Mouse (Mus musculus) embryonic facial prominence, embryonic 13.5 days (tissue): ENCODE results near the gene Prim2. TPM values are rescaled to one million over a fixed set of nuclear protein-coding genes. Genes with fewer than 3 reads are reported as not detected.
A peak's percentile ranks its signal among the peaks of the same experiment; 100 is the strongest.

Experiments
- ATAC-seq: fragments of 200-750 bp; cut with Nextera tagmentation; 2 replicates; pipeline ENCODE4 v1.8.0; 2017; ENCODE audit warnings: low read depth; ENCODE audit not compliant: insufficient number of reproducible peaks, insufficient read depth, low FRiP score, low TSS enrichment
- H3K27ac ChIP-seq: fragments of 300-500 bp; sonication (generic); 2 replicates; pipeline ENCODE4 v1.5.1; 2015; ENCODE audit warnings: moderate library complexity, mild to moderate bottlenecking, inconsistent platforms
- H3K27me3 ChIP-seq: fragments of 300-500 bp; sonication (generic); 2 replicates; pipeline ENCODE4 v1.6.1; 2015; ENCODE audit warnings: mild to moderate bottlenecking, inconsistent platforms
- H3K36me3 ChIP-seq: fragments of 300-500 bp; sonication (generic); 2 replicates; pipeline ENCODE4 v1.6.1; 2015; ENCODE audit warnings: mild to moderate bottlenecking, inconsistent platforms
- H3K4me1 ChIP-seq: fragments of 300-500 bp; sonication (generic); 2 replicates; pipeline ENCODE4 v1.6.1; 2015; ENCODE audit warnings: inconsistent platforms
- H3K4me2 ChIP-seq: fragments of 300-500 bp; sonication (generic); 2 replicates; pipeline ENCODE4 v1.6.1; 2015; ENCODE audit warnings: moderate library complexity, mild to moderate bottlenecking, inconsistent platforms
- H3K4me3 ChIP-seq: fragments of 300-500 bp; sonication (generic); 2 replicates; pipeline ENCODE4 v1.5.1; 2015; ENCODE audit warnings: mild to moderate bottlenecking, inconsistent platforms
- H3K9ac ChIP-seq: fragments of 300-500 bp; sonication (generic); 2 replicates; pipeline ENCODE4 v1.6.1; 2015; ENCODE audit warnings: mild to moderate bottlenecking, inconsistent platforms
- H3K9me3 ChIP-seq: fragments of 300-500 bp; sonication (generic); 2 replicates; pipeline ENCODE4 v1.6.1; 2016; ENCODE audit warnings: inconsistent platforms
- WGBS: fragments of 180-500 bp; shearing (Covaris S2); methylation state at CpG from one replicate; pipeline ENCODE4 v1.1.7; 2015; ENCODE audit warnings: mixed read lengths; 5-methylcytosine and 5-hydroxymethylcytosine counted together
- polyA plus RNA-seq: library from polyadenylated mRNA; unstranded; fragments of >200 nt; fragmentation: Nextera tagmentation; extraction: Ambion mirVana; gene quantifications from 2 replicates; pipeline ENCODE4 v1.2.1, GENCODE M21; 2015

Prim2 gene
- polyA plus RNA-seq, 1 experiment from 2014 or later = 44.6 TPM

DNA sequence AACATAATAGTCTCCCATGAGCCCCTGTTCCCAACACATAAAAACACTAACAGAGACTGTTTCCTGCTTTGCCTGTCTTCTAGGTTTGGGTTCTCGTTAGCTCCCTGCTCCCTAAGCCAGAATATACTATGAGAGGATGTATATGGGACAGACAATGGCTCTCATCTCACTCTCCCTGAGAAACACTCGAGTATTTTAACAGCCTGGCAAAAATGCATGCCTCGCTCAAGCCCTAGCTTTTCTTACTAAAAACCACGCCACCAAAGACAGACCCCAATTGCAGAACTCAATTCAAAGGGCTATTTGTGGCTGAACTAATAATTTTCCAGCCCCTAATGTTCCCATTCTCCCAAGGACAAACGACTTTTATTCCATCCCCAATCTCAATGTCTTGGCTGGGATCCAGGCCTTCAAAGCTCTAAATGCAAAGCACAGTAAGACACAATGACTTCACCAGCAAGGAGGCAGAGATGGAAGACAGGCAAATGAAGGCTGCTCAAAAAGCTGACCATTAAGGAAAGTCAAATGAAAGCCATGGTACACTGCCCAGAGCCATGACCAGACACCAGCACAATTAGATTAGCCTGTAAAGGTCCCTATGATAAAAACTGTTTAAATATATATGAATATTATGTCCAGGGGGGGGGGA is 70.5 kb downstream of the Prim2 start:
- Histone ChIP-seq H3K9me3 (peaks cover 3% of the 10 kb centered on the region; the same call in 1 of the 2 replicates), H3K36me3 (peaks cover 6% of the 10 kb centered on the region; the same call in 1 of the 2 replicates), H3K4me2 (no peak overlapping the region), H3K9ac (no peak overlapping the region), H3K27me3 (no peaks in the 10 kb centered on the region), H3K4me3 (no peak overlapping the region), H3K27ac (no peak overlapping the region), H3K4me1 (peaks cover 12% of the 10 kb centered on the region; the same call in 1 of the 2 replicates)
- 83% methylated on average over 5 of the region's 5 CpGs for WGBS
- no peak for ATAC-seq

DNA sequence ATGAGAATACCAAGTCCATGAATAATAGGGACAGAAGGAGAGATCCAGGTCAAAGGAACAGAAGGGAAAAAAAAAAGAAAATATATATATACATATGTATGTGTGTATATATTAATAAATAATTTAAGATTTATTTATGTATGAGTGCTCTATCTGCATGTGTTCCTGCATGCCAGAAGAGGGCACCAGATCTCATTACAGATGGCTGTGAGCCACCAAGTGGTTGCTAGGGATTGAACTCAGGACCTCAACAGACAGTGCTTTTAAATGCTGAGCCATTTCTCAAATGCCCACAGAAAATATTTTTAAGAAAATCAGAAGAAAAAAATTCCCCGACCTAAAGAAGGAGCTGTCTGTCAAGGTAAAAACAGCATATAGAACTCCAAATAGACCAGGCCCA is 72.6 kb downstream of the Prim2 start:
- no peak overlapping the region for H3K27ac ChIP-seq
- no peak for ATAC-seq
- peaks cover 12% of the 10 kb centered on the region; the same call in 1 of the 2 replicates for H3K4me1 ChIP-seq
- no peak overlapping the region for H3K4me2 ChIP-seq
- no peak overlapping the region for H3K9ac ChIP-seq
- H3K4me3 ChIP-seq = no peak overlapping the region
- no peaks in the 10 kb centered on the region for H3K27me3 ChIP-seq
- peaks cover 3% of the 10 kb centered on the region; the same call in 1 of the 2 replicates for H3K9me3 ChIP-seq
- peaks cover 6% of the 10 kb centered on the region; the same call in 1 of the 2 replicates for H3K36me3 ChIP-seq
- WGBS = 86% methylated on average over 1 of the region's 1 CpGs

DNA sequence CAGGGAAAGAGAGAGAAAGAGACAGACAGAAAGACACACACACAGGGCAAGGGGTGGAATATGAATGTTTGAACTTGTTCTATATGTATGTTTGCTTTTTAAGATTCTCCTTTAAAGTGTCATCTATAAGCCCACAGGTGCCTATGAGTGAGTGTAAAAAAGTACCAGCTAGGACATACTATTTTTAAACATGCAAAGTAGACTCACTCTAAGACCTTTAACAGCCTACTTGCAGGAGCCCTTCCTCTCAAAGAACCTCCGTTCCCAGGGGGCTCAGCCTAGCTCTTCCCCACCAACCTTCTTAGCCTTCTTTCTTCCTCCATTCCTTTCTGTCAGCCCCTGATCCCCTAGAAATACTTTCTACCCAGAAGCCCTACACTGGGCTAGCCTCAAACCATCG is 73.7 kb downstream of the Prim2 start:
- Histone ChIP-seq H3K27ac (no peak overlapping the region; the same call in 1 of the 2 replicates), H3K4me3 (no peak overlapping the region), H3K4me2 (no peak overlapping the region), H3K27me3 (no peaks in the 10 kb centered on the region), H3K36me3 (peaks cover 6% of the 10 kb centered on the region; the same call in 1 of the 2 replicates), H3K9me3 (peaks cover 3% of the 10 kb centered on the region; the same call in 1 of the 2 replicates), H3K9ac (no peak overlapping the region), H3K4me1 (peaks cover 12% of the 10 kb centered on the region; the same call in 1 of the 2 replicates)
- WGBS = 85% methylated on average over 2 of the region's 2 CpGs
- ATAC-seq = no peak

DNA sequence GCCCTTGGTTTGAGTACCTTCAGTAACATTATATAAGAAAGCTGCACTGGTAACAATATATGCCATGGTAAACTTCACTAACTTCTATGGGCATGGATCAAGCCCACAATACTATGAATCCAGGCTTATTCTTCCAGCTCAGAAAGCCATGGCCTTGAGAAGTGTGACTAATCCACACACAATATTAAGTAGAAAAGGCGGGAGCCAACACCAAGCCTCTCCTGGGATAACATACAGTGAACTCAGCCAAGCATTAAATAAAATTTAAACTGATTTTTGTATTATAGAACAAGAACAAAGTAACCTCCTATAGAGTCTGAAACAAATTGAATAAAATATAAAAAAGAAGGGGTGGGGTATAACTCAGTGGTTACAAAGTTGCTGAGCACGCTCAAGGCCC is 74.6 kb downstream of the Prim2 start:
- Histone ChIP-seq H3K27me3 (no peaks in the 10 kb centered on the region), H3K9me3 (peaks cover 3% of the 10 kb centered on the region; the same call in 1 of the 2 replicates), H3K36me3 (peaks cover 6% of the 10 kb centered on the region; the same call in 1 of the 2 replicates), H3K4me1 (peaks cover 12% of the 10 kb centered on the region; the same call in 1 of the 2 replicates), H3K27ac (no peak overlapping the region), H3K9ac (no peak overlapping the region), H3K4me2 (no peak overlapping the region), H3K4me3 (no peak overlapping the region)
- ATAC-seq = peak; percentile 56; the same call in 1 of the 2 replicates
- 58% methylated on average over 2 of the region's 2 CpGs for WGBS

DNA sequence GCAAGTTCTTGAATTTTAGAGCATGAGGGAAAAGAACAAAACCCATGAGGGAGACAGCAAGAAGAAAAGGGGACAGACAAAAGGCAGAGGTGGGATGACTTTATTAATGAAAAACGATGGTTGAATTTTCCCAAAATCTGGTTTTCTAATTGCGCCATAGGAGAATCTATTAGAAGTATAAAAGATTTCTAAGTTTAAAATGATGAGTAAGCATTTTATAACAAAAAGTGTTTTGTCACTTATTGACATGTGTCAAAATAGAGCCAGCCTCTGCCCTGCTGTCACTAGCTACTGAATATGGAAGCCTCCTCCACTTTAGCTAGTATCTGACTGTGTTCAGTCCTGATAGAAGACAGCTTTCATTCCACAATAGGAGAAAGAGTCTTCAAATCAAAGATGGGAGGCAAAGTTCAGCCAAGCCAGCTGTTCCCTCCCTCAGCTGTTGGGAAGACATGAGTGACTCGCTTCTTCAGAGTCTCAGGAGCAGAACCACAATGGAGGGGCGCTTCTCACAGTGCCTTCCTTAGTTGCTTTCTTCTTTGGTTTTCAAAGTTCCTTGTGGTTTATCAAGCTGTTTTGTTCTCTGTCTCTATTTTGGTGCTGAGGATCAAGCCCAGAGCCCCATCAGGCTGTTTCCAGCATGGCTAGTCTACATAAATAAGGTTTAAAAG is 75.7 kb downstream of the Prim2 start:
- Histone ChIP-seq H3K9me3 (peaks cover 3% of the 10 kb centered on the region; the same call in 1 of the 2 replicates), H3K36me3 (peaks cover 6% of the 10 kb centered on the region; the same call in 1 of the 2 replicates)

DNA sequence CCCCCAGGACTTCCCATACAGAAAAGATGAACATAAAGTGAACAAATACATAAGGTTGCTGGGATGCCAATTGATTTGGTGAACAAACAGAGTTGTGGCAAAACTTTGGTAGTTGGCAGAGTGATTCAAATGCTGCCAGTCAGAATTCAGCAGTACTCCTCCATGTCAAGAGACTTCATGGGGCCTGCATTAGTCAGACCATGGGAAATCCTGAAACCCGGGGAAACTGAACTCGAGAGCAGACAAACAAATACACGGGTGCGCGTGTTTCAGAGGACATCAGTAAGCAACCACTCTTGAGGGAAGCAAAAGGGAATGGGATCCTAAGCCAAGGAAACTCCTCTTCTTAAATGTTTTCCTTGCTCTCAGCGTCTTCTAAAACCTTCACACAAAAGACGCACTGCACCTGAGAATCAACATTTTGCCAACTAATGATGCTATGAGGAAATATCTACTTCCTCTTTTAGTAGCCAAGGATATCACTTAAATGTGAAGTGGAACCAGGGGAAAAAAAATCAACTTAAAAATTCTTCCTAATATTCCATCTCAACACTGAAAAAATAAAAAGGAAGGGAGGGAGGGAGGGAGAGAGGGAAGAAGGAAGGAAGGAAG is 77.5 kb downstream of the Prim2 start:
- 92% methylated on average over 7 of the region's 7 CpGs for WGBS
- Histone ChIP-seq H3K27ac (no peak overlapping the region), H3K27me3 (no peaks in the 10 kb centered on the region), H3K9ac (no peak overlapping the region), H3K4me1 (peaks cover 16% of the 10 kb centered on the region; the same call in 1 of the 2 replicates), H3K4me2 (no peak overlapping the region), H3K9me3 (no peaks in the 10 kb centered on the region), H3K4me3 (no peak overlapping the region), H3K36me3 (no peaks in the 10 kb centered on the region)
- no peak for ATAC-seq

More for the DNA sequence above, 75.7 kb downstream of the Prim2 start:
- Histone ChIP-seq H3K4me1 (peaks cover 16% of the 10 kb centered on the region; the same call in 1 of the 2 replicates), H3K4me2 (no peak overlapping the region), H3K27me3 (no peaks in the 10 kb centered on the region), H3K4me3 (no peak overlapping the region), H3K27ac (no peak overlapping the region), H3K9ac (no peak overlapping the region)
- WGBS = 93% methylated on average over 4 of the region's 4 CpGs
- no peak for ATAC-seq

DNA sequence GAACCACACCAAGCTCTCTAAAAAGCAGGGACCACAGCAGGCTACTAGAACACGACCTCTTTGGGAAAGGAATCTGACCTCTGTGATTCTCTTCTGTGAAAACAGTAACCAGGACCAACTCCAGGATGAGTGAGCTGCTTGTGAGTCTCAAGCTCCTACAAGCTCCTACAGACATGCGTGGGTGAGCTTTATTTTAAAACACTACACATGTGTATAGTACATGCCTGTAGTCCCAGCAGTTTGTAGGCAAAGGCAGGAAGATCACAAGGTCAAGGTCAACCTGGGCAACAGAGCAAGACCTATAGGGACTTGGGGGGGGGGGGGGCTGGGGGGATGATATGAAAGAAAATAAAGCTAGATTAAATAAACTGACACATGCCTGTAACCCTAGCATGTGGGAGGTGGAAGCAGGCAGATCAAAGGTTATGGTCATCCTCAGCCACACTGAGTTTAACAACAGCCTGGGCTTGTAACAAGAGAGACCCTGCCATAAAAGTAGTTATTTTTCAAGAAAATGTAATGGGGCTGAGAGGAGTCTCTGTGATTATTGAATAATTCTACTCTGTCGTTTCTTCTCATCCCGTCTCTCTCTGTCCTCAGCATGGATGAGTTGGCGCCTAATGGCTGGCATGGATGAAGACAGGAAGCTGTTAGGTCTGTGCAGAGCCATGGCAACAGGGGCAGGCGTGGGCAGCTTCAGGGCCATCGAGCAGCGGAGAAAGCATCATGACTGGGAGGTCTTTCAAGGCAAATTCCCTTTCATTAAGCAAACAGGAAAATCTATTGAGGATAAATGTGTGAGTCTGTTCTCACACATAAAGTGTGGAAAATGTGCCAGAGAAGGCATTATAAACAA is 78.8 kb downstream of the Prim2 start:
- Histone ChIP-seq H3K27ac (no peak overlapping the region), H3K36me3 (no peaks in the 10 kb centered on the region), H3K9ac (no peak overlapping the region), H3K4me2 (no peak overlapping the region), H3K27me3 (no peaks in the 10 kb centered on the region), H3K4me1 (peaks cover 15% of the 10 kb centered on the region; the same call in 1 of the 2 replicates), H3K9me3 (no peaks in the 10 kb centered on the region), H3K4me3 (no peak overlapping the region)
- ATAC-seq = no peak
- 85% methylated on average over 8 of the region's 8 CpGs for WGBS

DNA sequence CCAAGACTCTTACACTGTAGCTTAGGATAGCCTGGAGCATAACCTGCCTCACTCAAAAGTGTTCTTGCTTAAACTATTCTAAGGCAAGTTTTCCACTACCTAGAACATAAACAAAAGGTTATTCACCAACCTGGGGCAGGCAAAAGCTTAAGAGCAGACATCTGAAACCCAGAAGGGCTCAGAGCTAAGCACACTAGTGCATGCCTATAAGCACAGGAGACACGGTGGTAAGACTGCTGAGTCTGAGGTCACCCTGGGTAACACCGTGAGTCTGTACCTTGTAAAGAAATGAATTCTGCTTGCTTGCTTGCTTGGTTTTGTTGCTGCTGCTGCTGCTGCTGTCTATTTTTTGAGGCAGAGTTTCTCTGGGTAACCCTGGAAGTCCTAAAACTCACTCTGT is 80.1 kb downstream of the Prim2 start:
- H3K4me1 ChIP-seq = 0 out of 2 replicates have a peak, but pooled peaks cover 4% of the 10 kb centered on the region
- H3K9me3 ChIP-seq = no peaks in the 10 kb centered on the region
- no peak overlapping the region for H3K27ac ChIP-seq
- no peaks in the 10 kb centered on the region for H3K36me3 ChIP-seq
- no peaks in the 10 kb centered on the region for H3K27me3 ChIP-seq
- no peak for ATAC-seq
- H3K4me3 ChIP-seq = no peak overlapping the region
- no peak overlapping the region for H3K4me2 ChIP-seq
- 39% methylated on average over 2 of the region's 2 CpGs for WGBS
- no peak overlapping the region for H3K9ac ChIP-seq

DNA sequence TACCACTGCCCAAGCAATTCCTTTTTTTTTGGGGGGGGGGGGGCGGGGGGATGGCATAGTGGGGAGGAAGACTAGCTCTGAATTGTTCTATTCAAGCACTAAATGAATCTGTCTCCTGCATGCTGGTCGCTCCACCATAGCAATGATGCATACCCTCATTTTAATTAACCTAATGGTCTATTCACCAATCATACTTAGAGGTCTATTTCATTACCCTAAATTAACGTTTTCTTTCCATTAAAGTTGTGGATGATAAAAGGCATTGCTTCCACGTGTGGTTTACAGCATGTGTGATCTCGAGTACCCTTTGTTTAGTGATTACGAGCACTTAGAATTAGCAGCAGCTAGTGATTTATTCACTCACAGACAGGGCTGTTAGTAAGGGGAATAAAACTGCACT is 81.0 kb downstream of the Prim2 start:
- Histone ChIP-seq H3K27ac (no peak overlapping the region), H3K36me3 (no peaks in the 10 kb centered on the region), H3K9me3 (no peaks in the 10 kb centered on the region), H3K27me3 (no peaks in the 10 kb centered on the region), H3K4me3 (no peak overlapping the region), H3K4me1 (0 out of 2 replicates have a peak, but pooled peaks cover 4% of the 10 kb centered on the region), H3K9ac (no peak overlapping the region), H3K4me2 (no peak overlapping the region)
- no peak for ATAC-seq
- 69% methylated on average over 6 of the region's 6 CpGs for WGBS

DNA sequence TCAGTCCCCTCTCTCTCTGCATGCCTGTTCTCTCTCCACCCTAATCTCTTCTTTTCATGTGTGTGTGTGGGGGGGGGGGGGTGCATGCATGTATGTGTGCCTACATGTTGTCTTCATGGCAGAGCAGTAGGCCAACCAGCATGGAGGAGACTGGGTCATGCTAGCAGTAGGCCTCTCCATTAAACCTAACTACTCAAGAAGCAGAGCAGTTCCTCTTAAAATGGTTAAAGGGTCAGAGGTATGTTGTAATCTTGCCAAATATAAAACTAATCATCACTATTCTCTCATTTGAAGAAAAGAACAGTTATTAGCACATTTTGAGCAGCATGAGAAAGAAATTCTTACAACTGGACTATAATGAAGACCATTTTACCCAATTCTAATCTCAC is 85.0 kb downstream of the Prim2 start:
- Histone ChIP-seq H3K9me3 (no peaks in the 10 kb centered on the region), H3K4me2 (no peak overlapping the region), H3K36me3 (no peaks in the 10 kb centered on the region)

More for the DNA sequence above, 85.0 kb downstream of the Prim2 start:
- ATAC-seq = no peak
- no peaks in the 10 kb centered on the region for H3K27me3 ChIP-seq
- H3K27ac ChIP-seq = no peak overlapping the region
- no peak overlapping the region for H3K4me3 ChIP-seq
- H3K9ac ChIP-seq = no peak overlapping the region
- no peaks in the 10 kb centered on the region for H3K4me1 ChIP-seq
